Mouse (Mus musculus) heart, embryonic 10.5 days (tissue): ENCODE data around the gene Gng4. TPM values are rescaled to one million over a fixed set of nuclear protein-coding genes. Genes with fewer than 3 reads are reported as not detected.
A peak's percentile ranks its signal among the peaks of the same experiment; 100 is the strongest.

Source experiments
- DNase-seq: peaks from one replicate; pipeline ENCODE4 v3.0.0-alpha.2; 2017; ENCODE audit warnings: low spot score
- H3K27ac ChIP-seq: fragments of 300-500 bp; sonication (generic); 2 replicates; pipeline ENCODE4 v1.5.1; 2016; ENCODE audit warnings: mild to moderate bottlenecking
- H3K27me3 ChIP-seq: fragments of 300-500 bp; sonication (generic); 2 replicates; pipeline ENCODE4 v1.6.1; 2016; ENCODE audit warnings: mild to moderate bottlenecking; ENCODE audit not compliant: poor library complexity, insufficient read depth, severe bottlenecking
- H3K36me3 ChIP-seq: fragments of 300-500 bp; sonication (generic); 2 replicates; pipeline ENCODE4 v1.6.1; 2016; ENCODE audit warnings: mild to moderate bottlenecking, moderate library complexity
- H3K4me1 ChIP-seq: fragments of 300-500 bp; sonication (generic); 2 replicates; pipeline ENCODE4 v1.6.1; 2016; ENCODE audit warnings: mild to moderate bottlenecking
- H3K4me3 ChIP-seq: fragments of 300-500 bp; sonication (generic); 2 replicates; pipeline ENCODE4 v1.5.1; 2016; ENCODE audit warnings: mild to moderate bottlenecking, moderate library complexity
- H3K9me3 ChIP-seq: fragments of 300-500 bp; sonication (generic); 2 replicates; pipeline ENCODE4 v1.6.1; 2016; ENCODE audit warnings: mild to moderate bottlenecking, moderate library complexity
- WGBS: fragments of 180-500 bp; shearing (Covaris S2); methylation state at CpG from one replicate; pipeline ENCODE4 v1.1.7; 2016; 5-methylcytosine and 5-hydroxymethylcytosine counted together
- polyA plus RNA-seq: library from polyadenylated mRNA; unstranded; fragments of >200 nt; fragmentation: Nextera tagmentation; extraction: Ambion mirVana; gene quantifications from 2 replicates; pipeline ENCODE4 v1.2.1, GENCODE M21; 2016

The Gng4 gene
- 0.16 and 0.51 TPM in 2 replicates for polyA plus RNA-seq

DNA sequence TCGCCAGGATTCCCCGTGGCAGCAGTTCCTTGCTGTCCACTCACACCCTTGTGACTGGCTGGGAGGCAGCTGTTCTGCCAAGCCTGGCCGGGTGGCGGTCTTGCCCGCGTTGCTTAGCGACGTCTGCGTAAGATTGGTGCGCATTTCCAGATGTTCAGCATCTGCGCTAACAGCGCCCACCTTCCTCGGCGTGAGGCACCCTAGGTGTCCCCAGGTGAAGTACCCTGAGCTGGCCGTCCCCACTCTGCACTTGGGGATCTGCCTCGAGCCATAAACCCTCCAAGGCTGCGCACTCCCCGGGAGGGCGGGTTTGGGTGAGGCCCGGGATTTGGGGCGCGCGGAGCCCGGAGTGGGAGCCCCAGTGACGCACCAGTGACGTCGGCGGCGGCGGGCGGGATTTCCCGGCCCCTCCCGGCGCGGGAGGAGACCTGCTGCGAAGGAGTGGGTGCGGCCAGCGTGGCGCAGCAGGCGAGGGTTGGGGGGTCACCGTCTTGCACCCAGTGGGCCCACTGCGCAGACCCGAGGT lies at the start of gene Gng4:
Gene Gng4 (plus strand): TSS at position 166 of the 526 bp plus-strand sequence.
- H3K4me3 ChIP-seq = peak within 1 kb of the TSS; percentile 68
- peak; percentile 74 for DNase-seq
- no peaks in the 10 kb centered on the region for H3K36me3 ChIP-seq
- H3K9me3 ChIP-seq = no peaks in the 10 kb centered on the region
- H3K27ac ChIP-seq = no peak within 1 kb of the TSS
- H3K27me3 ChIP-seq = peaks cover 71% of the 10 kb centered on the region
- H3K4me1 ChIP-seq = peaks cover 27% of the 10 kb centered on the region
- WGBS = 1% methylated on average over 43 of the region's 43 CpGs

DNA sequence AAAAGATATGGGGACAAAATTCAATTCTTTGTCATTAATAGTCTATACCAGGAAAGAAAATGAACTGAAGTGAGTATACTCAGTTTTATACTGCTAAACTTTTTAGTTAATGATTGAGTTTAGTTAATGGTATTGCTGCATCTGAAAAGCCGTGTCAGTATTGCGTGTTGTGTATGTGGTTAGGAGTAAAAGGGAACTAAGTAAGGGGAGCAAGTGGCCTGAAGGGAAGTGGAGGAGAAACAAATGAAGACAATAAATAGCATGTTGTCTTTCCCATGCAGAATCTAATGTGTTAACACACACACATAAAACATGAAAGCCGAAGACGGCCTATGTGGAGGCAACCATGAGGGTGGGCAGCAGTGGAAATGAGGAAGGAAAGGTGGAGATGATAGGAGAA lies 44.6 kb upstream of the Gng4 start:
- Histone ChIP-seq H3K4me3 (no peak overlapping the region), H3K9me3 (no peaks in the 10 kb centered on the region), H3K27me3 (no peaks in the 10 kb centered on the region), H3K27ac (no peak overlapping the region), H3K36me3 (peaks cover 17% of the 10 kb centered on the region; the same call in 1 of the 2 replicates), H3K4me1 (no peaks in the 10 kb centered on the region)
- no peak for DNase-seq
- 92% methylated on average over 4 of the region's 4 CpGs for WGBS

GRCm38 (mm10) chr13:13745911-13746310 lies 37.9 kb upstream of the Gng4 start:
- Histone ChIP-seq H3K9me3 (no peaks in the 10 kb centered on the region), H3K4me1 (no peaks in the 10 kb centered on the region), H3K27ac (no peak overlapping the region), H3K36me3 (peaks cover 24% of the 10 kb centered on the region; the same call in 1 of the 2 replicates), H3K27me3 (no peaks in the 10 kb centered on the region), H3K4me3 (no peak overlapping the region)
- WGBS = 79% methylated on average over 3 of the region's 3 CpGs
- DNase-seq = no peak

DNA sequence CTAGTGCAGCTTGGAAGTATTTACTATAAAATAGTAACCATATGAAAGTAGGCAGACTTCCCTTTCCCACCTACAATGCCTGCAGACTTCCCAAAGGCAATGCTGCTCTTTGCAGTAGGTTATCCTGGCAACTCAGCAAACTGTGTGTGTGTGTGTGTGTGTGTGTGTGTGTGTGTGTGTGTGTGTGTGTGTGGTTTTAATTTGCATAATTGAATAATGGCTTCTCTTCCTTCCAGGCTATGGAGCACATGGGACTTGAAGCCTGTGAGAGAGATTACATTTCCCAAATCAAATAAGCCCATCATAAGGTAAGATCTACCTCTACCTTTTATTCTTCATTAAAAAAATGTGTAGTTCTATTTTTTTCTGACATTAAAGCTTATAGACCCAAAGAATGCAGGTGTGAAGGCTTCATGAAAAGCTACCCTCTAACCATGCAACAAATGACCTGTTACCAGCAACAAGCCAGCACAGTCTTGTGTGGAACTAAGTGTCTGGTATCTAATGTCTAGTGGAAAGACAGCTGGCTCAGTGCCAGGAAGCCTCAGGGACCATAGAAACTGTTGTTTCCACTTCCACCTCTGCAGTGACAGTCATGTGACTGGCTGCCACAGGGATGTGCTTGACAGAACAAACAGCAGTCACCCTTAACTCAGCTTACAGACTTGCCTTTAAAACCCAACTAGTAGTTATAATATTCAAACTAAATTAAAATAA lies 7.9 kb upstream of the Gng4 start:
- H3K4me1 ChIP-seq = peaks cover 10% of the 10 kb centered on the region; the same call in 1 of the 2 replicates
- H3K9me3 ChIP-seq = no peaks in the 10 kb centered on the region
- H3K27me3 ChIP-seq = peaks cover 1% of the 10 kb centered on the region; the same call in 1 of the 2 replicates
- H3K4me3 ChIP-seq = no peak overlapping the region
- peak; percentile 80 for DNase-seq
- H3K27ac ChIP-seq = no peak overlapping the region
- peaks cover 5% of the 10 kb centered on the region; the same call in 1 of the 2 replicates for H3K36me3 ChIP-seq

GRCm38 (mm10) chr13:13777052-13777451 lies 6.8 kb upstream of the Gng4 start:
- Histone ChIP-seq H3K27me3 (peaks cover 13% of the 10 kb centered on the region), H3K4me1 (peaks cover 10% of the 10 kb centered on the region; the same call in 1 of the 2 replicates), H3K4me3 (no peak overlapping the region), H3K27ac (no peak overlapping the region), H3K36me3 (peaks cover 5% of the 10 kb centered on the region; the same call in 1 of the 2 replicates), H3K9me3 (no peaks in the 10 kb centered on the region)
- WGBS = 86% methylated on average over 11 of the region's 11 CpGs
- peak; percentile 67 for DNase-seq

- Histone ChIP-seq H3K36me3 (peaks cover 5% of the 10 kb centered on the region; the same call in 1 of the 2 replicates), H3K4me3 (no peak overlapping the region), H3K4me1 (peaks cover 10% of the 10 kb centered on the region; the same call in 1 of the 2 replicates), H3K9me3 (no peaks in the 10 kb centered on the region), H3K27me3 (peaks cover 17% of the 10 kb centered on the region), H3K27ac (no peak overlapping the region)
- peak; percentile 54 for DNase-seq
- 86% methylated on average over 8 of the region's 8 CpGs for WGBS
These were observed 6.2 kb upstream of the Gng4 start for GRCm38 (mm10) chr13:13777696-13778095.

- Histone ChIP-seq H3K36me3 (peaks cover 5% of the 10 kb centered on the region; the same call in 1 of the 2 replicates), H3K9me3 (no peaks in the 10 kb centered on the region), H3K4me3 (no peak overlapping the region), H3K4me1 (peaks cover 15% of the 10 kb centered on the region; the same call in 1 of the 2 replicates), H3K27me3 (peaks cover 30% of the 10 kb centered on the region), H3K27ac (no peak overlapping the region)
- 90% methylated on average over 1 of the region's 1 CpGs for WGBS
- DNase-seq = peak; percentile 30
These were observed 4.9 kb upstream of the Gng4 start for GRCm38 (mm10) chr13:13778837-13779458.

DNA sequence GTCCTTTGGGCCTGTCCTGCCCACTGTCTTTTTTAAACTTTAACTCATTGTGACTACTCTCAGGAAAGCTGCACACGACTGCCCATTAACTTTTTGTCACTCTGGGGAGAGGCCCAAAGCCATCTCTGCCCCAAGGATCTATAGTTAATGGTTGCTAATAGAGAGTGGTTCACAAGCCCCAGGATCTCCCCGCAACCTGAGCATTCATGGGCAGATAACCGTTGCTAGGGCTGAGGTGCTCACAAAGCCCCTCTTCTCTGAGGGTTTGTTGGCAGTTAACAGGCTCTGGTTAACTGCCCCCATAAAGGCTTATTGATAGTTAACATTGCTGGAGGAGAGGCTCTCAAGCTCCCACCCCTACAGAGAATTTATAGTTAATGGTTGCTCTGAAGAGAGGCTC lies 3.6 kb upstream of the Gng4 start:
- 74% methylated on average over 3 of the region's 3 CpGs for WGBS
- H3K9me3 ChIP-seq = no peaks in the 10 kb centered on the region
- no peak overlapping the region for H3K4me3 ChIP-seq
- no peak overlapping the region for H3K27ac ChIP-seq
- DNase-seq = peak; percentile 52
- H3K27me3 ChIP-seq = peaks cover 43% of the 10 kb centered on the region
- H3K36me3 ChIP-seq = peaks cover 5% of the 10 kb centered on the region; the same call in 1 of the 2 replicates
- H3K4me1 ChIP-seq = peaks cover 28% of the 10 kb centered on the region

- Histone ChIP-seq H3K4me1 (peaks cover 30% of the 10 kb centered on the region), H3K27me3 (peaks cover 51% of the 10 kb centered on the region), H3K9me3 (no peaks in the 10 kb centered on the region), H3K27ac (no peak overlapping the region), H3K36me3 (peaks cover 5% of the 10 kb centered on the region; the same call in 1 of the 2 replicates), H3K4me3 (no peak overlapping the region)
- 63% methylated on average over 4 of the region's 4 CpGs for WGBS
- DNase-seq = peak; percentile 53
These were observed 2.8 kb upstream of the Gng4 start for GRCm38 (mm10) chr13:13781026-13781425.

DNA sequence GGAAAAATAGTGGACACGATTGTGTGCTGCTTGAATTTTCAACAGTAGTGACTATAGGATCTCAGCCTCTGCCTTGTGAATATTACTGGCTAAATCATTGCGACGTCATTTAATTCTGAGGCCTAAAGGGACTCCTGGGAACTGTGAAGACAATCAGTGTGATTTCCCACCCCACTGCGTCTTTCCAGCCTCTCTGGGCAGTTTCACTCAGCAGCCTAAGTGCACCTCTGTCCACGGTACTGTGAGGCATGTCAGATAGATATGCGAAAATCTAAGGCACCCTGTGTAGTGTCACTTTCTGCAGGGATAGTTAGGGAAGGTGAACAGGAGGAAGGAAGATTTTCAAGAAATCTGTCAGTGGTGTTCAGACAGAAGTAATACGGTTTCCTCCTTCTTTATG lies 563 bp upstream of the Gng4 start:
- DNase-seq = peak; percentile 59
- peaks cover 29% of the 10 kb centered on the region for H3K4me1 ChIP-seq
- WGBS = 31% methylated on average over 7 of the region's 7 CpGs
- no peaks in the 10 kb centered on the region for H3K9me3 ChIP-seq
- no peak overlapping the region for H3K27ac ChIP-seq
- H3K27me3 ChIP-seq = peaks cover 71% of the 10 kb centered on the region
- no peaks in the 10 kb centered on the region for H3K36me3 ChIP-seq
- 0 out of 2 replicates have a peak overlapping the region, but pooled peaks have one; percentile 68 for H3K4me3 ChIP-seq

DNA sequence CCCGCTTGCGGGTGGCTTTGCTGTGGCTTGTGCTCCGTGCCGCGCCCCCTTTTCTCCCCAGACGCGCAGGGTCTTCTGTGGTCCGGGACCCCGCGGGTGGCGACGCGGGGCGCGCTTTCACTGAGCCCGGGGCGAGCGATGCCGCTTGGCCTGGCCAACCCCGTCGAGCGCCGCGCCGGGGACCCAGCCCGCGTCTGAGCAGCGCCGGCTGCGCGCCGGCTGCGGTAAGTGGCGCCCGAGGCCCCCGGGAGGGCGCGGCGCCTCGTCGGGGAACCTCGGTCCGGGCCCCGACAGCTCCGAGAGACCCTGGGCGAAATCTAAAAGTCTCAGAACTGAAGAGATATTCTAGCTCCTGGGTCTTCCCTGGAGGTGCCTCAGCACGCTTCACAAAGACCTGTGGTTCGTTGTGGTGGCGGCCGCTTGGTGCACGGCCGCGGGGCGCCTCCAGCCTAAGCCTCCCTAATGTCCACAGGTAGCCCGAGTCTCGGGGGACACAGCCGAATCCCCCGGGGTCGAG lies 619 bp downstream of the Gng4 start:
- Histone ChIP-seq H3K27ac (no peak overlapping the region), H3K9me3 (no peaks in the 10 kb centered on the region), H3K4me1 (peaks cover 24% of the 10 kb centered on the region), H3K4me3 (peak overlapping the region; percentile 68), H3K27me3 (peaks cover 71% of the 10 kb centered on the region), H3K36me3 (no peaks in the 10 kb centered on the region)
- peak; percentile 75 for DNase-seq
- WGBS = 1% methylated on average over 45 of the region's 59 CpGs

DNA sequence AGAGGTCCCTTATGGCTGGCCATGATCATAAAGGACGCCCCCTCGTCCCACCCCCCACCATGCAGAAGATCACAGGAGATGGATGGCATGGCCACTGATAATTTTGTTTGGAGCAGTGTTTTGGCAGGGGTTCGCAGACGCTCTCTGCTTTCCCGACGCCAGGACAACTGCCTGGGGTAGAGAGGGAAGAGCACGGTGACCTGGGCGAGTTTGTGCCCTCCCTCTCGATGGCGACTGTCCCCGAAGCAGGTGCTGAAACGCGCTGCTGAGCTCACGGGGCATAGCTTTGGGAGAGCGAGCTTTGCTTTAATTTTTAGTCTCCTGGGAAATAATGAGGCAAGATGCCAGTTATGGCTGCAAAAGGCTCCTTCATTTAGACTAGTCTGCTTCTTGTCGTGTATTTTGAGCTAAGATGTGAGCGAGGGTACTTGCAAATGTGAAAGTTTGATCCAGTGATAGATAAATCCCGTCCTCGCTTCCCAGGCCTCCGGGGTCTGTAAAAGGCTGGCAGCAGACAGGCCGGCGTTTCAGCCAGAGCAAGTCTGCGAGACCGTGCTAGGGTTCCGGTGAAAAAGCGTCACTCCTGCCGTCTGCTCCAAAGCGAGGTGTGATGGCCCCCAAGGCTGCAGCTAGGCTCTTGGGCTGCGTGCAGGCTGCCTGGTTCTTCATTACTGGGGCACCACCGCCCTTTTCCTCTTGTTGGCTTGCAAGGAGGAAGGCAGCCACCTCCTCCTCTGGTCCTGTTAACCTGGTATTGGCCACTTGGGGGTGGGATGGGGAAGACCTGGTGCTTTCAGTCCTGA lies 1.3 kb downstream of the Gng4 start:
- peaks cover 24% of the 10 kb centered on the region for H3K4me1 ChIP-seq
- H3K36me3 ChIP-seq = no peaks in the 10 kb centered on the region
- no peak overlapping the region for H3K27ac ChIP-seq
- WGBS = under 1% methylated on average over 30 of the region's 30 CpGs
- no peaks in the 10 kb centered on the region for H3K9me3 ChIP-seq
- H3K4me3 ChIP-seq = peak overlapping the region; percentile 68
- DNase-seq = peak; percentile 76
- peaks cover 71% of the 10 kb centered on the region for H3K27me3 ChIP-seq
